In the genomic region with DNA sequence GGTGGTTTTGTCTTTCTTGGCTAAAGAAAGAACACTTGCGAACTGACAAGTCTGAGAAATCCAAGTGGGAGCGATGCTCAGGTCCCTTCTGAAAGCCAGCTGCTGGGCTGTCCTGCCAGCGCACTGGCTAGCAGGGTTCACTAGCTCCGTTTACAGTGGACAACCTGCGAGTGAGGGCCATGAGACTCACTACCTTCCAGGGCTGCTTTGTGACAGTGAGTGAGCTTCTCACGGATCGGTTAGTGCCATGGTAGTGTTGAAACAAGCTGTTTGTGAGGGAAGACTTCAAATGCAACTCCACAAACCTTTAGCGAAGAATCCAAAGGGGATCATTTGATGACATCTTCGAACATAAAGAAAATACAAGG, we compare ENCODE assay signal across 8 mouse cellular contexts. TPM values are rescaled to one million over a fixed set of nuclear protein-coding genes. Genes with fewer than 3 reads are reported as not detected.
DNase-seq lines count a peak whose midpoint lies in the region; ATAC-seq and TF ChIP-seq lines count a peak whose summit lies in the region.

No protein-coding gene starts in this region.

- no peak overlapping the region for H3K27ac ChIP-seq in layer of hippocampus, adult 2 months
- H3K27ac ChIP-seq in hindbrain, embryonic 11.5 days (ENCODE audit: low read depth, low read length), result no peak overlapping the region

- H3K36me3 ChIP-seq in hindbrain, embryonic 11.5 days (ENCODE audit: control insufficient read depth, insufficient read depth, low read length), result no peaks in the 10 kb centered on the region

- no peaks in the 10 kb centered on the region; the same call in 1 of the 2 replicates for H3K4me1 ChIP-seq in hindbrain, embryonic 11.5 days (replicated peaks; ENCODE audit: control insufficient read depth, insufficient read depth, low read length)

- no peak for DNase-seq in layer of hippocampus, adult 2 months (ENCODE audit: low spot score in 2 of 2)
- DNase-seq in layer of hippocampus, adult 11-12 months (ENCODE audit: low spot score), result no peak
- no peak for DNase-seq in hindbrain, embryonic 11.5 days (ENCODE audit: low spot score)
- no peak for DNase-seq in yolk sac, embryonic 10.5 days (ENCODE audit: low spot score)
- no peak for DNase-seq in thymus, postnatal 36 days

- peak; percentile 5; the same call in 1 of the 2 replicates for ATAC-seq in common myeloid progenitor, adult 5-6 weeks (replicated peaks; ENCODE audit: low read depth, poor library complexity, severe bottlenecking)
- peak; percentile 49; the same call in 1 of the 2 replicates for ATAC-seq in hindbrain, embryonic 11.5 days (ENCODE audit: low FRiP score)
- ATAC-seq in megakaryocyte progenitor cell, adult 5-6 weeks (replicated peaks; ENCODE audit: poor library complexity), result peak; percentile 10; the same call in 1 of the 2 replicates
- ATAC-seq in erythroid progenitor cell, adult 5-6 weeks (replicated peaks; ENCODE audit: low FRiP score, poor library complexity, severe bottlenecking), result no peak

- H3K4me2 ChIP-seq in hindbrain, embryonic 11.5 days (replicated peaks; ENCODE audit: low read depth, low read length), result peak overlapping the region; percentile 61

- no peaks in the 10 kb centered on the region for H3K27me3 ChIP-seq in hindbrain, embryonic 11.5 days (ENCODE audit: control insufficient read depth, insufficient read depth, low read length)

- peak overlapping the region; percentile 63 for H3K4me3 ChIP-seq in layer of hippocampus, adult 2 months
- H3K4me3 ChIP-seq in hindbrain, embryonic 11.5 days (ENCODE audit: low read depth, low read length), result peak overlapping the region; percentile 40

- no peaks in the 10 kb centered on the region for H3K9me3 ChIP-seq in hindbrain, embryonic 11.5 days (ENCODE audit: control insufficient read depth, low read length)

- no peak for TF ChIP-seq CTCF in layer of hippocampus, adult 2 months (conservative IDR thresholded peaks at IDR 0.05)

- 31% methylated on average over 9 of the region's 9 CpGs for WGBS in hindbrain, embryonic 11.5 days

- peak overlapping the region; percentile 58 for H3K9ac ChIP-seq in hindbrain, embryonic 11.5 days (ENCODE audit: low read depth, low read length)

RNA-seq across cellular contexts. Expression of gene Gfi1, which starts 37.4 kb away (rescaled TPM):
- not detected for total RNA-seq in layer of hippocampus, adult 2 months (2021)
- total RNA-seq in common myeloid progenitor, adult 5-6 weeks (2017), result 9.0 and 9.8 TPM in 2 replicates
- polyA plus RNA-seq in hindbrain, embryonic 11.5 days (2014; fragmentation: Nextera tagmentation; extraction: Ambion mirVana), result 0.07 and 0.12 TPM in 2 replicates
- total RNA-seq in megakaryocyte progenitor cell, adult 5-6 weeks (2015), result 45.2 and 47.9 TPM in 2 replicates
- total RNA-seq in megakaryocyte progenitor cell, adult 5-6 weeks (2017), result 57.9 and 61.6 TPM in 2 replicates
- 4.7 and 5.0 TPM in 2 replicates for total RNA-seq in erythroid progenitor cell, adult 5-6 weeks (2015; ENCODE audit: low replicate concordance)
- total RNA-seq in erythroid progenitor cell, adult 5-6 weeks (2017; ENCODE audit: low replicate concordance), result 4.5 and 6.3 TPM in 2 replicates
